Mouse (Mus musculus): ENCODE measurements around the gene 2510009E07Rik.

- no peak for TF ChIP-seq CTCF (IDR thresholded peaks at IDR 0.05)
- TF ChIP-seq EP300 (IDR thresholded peaks at IDR 0.05; ENCODE audit: insufficient read depth, low read depth, low read length): no peak
- no peak for TF ChIP-seq POLR2A (IDR thresholded peaks at IDR 0.05; ENCODE audit: insufficient read depth, low read depth, low read length)
Observed at GRCm38 (mm10) chr16:21610473-21610872, 84.0 kb downstream of the 2510009E07Rik start.

All from heart, adult 2 months (tissue).